Mouse (Mus musculus) cerebellum, adult 11-12 months (tissue): Measurements from ENCODE around the gene Ptprm.

Experiments
- DNase-seq: peaks from one replicate; pipeline ENCODE4 v3.0.0; 2022

Ptprm gene

DNA sequence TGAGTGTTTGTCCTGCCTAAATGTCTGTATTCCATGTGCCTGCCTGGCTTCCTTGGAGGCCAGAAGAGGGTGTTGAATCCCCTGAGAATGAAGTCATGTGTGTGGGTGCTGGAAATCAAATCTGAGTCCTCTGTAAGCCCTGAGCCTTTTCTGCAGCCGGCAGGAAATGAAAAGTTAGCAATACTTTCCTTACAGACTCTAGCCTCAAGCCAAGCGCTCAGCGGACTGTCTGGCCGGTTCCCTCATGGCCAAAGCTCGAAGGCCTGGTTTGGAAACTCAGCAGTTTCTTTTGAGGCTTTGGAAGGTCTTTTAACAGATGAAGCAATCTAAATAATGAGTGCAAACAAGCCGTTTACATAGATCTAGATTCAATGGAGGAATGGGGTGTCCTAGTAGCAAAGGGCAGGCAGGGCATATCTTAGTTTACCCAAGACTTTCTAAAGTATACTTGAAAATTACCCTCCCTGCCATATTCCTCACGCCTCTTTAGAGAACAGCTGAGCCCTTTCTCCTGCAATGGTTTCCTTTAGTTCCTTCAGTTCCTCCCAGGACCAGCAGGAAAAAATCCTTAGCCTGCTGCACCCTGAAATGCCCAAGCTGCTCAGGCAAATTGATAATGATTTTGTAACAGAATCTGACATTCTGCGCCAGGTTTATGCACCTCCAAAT, 144.4 kb downstream of the Ptprm start:
- DNase-seq: no peak

DNA sequence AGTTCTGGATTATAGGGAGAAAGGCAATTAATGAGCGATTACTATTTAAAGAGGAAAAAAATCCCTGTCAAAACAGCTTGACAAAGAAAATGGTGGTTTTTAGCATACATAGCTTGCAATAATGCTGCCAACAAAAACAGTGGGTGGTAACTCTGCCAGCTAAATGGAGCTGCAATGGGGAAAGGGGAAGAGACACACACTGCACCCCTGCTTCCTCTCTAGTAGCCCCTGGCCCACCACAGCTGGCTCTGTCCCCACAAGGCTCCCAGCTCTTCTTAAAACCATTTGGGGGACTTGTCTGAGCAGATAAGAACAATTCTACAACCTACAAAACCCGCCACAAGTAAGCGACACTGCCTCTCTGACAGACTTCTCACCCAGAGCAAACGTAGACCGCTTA, 145.7 kb downstream of the Ptprm start:
- DNase-seq: no peak

DNA sequence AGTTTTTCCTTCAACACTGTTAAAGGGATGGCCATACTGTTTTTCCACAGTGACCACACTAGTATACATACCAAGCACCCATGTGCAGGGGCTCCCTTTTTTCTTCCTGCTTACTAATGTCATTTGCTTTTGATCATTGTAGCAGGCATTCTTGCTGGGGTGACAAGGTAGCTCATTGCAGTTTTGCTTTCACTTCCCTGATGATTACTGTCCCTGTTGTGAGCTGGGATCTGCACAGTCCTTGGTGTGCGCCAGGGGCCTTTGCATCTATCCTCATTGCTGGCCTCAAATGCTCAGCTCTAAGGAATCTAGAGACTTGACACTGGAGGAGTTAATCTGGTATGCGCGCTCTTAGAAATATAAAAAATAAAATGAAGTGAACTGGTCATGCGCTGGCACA, 147.3 kb downstream of the Ptprm start:
- no peak for DNase-seq

DNA sequence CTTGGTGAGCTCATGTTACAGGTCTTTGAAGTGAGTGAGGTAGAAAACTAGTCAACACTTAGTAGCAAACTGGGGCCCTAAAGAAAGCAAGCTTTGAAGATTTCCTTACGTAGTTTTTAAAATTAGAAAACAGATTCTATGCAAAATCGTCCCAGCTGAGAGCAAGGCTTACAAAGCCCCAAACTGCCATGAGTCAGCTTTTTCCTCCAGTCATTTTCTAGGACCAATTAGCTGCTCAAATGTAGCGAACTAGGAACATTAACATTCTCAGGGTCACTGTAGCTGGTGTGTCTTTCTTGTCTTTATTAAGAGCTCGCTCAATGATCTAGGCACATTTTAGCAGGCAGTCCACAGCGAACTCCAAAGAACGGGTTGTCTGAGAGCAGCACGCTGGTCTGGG, 153.1 kb downstream of the Ptprm start:
- DNase-seq: no peak

DNA sequence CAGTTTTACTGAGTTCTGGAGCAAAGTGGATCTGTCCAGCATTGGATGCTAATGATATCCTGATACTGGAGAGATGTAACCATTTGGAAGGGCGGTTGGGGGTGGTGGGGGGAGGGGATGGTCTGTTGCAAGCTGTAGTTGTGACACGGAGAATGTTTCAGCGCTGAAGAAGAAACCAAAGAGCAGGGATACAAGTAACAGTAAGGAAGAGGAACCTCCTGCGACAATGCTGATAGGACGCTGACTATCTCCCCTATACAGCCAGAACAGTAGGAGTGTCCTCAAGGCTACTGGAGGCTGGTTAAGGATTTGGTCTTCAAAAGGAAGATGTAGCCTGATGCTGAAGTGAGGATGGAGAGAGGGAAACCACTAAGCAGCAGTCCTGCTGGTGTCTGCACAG, 160.5 kb downstream of the Ptprm start:
- DNase-seq: no peak

DNA sequence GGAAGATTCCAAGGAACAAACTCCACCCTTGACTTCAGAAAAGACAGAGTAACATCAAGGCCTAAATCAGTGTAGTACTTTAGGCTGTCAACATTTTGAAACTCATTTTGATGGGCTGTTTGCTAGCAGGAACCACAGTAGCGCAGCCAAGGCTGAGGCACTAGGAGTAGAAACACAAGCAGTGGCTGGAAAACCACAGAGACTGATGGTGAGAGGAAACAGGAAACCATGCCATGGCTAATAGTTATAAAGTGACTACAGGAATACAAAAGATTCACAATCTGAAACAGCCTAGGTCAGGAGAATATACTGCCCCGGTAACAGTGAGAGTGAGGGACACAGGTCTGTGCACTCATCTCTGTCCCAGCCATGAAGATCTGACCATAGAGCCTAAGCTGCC, 165.7 kb downstream of the Ptprm start:
- no peak for DNase-seq

DNA sequence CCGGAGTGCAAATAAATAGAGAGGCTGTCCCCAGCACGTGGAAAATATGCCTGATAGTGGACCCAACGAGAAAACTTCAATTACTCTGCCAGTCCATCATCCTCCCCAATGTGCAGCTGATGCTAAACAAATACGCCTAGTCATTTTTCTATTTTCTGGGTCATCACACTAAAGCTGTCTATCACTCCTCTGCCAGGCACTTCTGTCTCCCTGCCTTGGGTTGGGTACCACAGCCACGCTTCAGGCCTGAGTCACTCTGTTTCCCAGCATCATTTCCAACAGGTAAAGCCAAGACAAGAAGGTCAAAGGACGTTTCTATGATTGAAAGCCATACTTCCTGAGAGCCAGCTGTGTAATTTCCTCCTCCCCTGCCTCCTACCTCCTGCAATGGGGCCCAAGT, 167.4 kb downstream of the Ptprm start:
- DNase-seq: no peak

DNA sequence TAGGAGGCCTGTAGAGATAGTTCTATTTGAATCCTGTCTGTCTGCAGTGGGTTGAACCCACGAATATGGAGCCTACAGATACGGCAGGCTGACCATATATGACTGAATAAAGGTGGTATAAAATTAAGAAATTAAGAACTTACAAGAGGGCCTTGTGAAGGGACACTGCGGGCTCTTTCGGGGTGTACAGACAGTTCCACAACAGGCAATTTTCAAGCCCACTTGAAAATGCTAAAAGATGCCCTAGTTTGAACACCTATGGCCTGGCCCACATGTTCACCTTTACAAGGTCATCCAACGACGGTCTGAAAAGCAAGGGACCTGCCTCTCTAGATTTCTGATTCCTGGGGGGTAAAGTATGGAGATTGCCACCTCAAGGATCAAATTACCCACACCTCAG, 168.3 kb downstream of the Ptprm start:
- DNase-seq: no peak

DNA sequence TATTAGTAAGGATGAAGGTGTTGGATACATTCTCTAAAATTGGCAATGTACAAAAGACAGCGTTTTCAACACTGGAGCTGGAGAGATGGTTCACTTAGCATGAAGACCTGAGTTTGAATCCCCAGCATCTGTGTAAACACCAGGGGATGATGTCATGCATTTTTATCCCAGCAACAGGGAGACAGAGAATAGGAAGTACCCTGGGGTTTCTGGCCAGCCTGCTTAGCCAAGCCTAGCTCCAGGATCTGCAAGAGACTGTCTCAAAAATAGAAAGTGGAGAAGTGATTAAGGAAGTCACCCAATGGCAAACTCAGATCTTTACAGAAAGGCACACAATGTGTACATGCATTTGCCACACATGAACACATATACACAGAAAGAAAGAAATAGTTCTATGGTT, 174.8 kb downstream of the Ptprm start:
- no peak for DNase-seq

DNA sequence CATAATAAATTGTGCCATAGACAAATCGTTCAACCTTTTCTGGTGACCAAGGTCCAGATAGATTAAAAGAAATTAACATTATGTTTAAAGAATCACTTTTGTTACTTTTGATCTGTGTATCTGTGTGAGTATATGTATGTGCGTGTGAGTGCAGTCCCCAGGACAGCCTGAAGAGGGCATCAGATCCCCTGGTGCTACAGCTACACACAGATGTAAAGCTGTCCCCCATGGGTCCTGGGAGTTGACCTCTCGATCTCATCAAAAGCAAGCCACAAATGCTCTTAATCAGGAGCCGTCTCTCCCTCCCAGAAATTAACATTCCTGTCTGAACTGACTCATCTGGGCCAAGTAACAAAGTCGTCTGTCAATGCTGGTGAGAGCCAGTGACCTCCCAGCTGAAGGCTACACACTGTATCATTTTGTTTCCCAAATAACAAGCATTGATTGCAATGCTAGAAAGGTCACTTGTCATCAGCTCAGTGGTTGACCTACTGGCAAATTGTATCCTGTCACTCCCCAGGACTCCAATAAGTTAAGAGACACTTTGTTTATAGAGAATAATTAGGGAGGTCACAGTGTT, 175.5 kb downstream of the Ptprm start:
- no peak for DNase-seq

DNA sequence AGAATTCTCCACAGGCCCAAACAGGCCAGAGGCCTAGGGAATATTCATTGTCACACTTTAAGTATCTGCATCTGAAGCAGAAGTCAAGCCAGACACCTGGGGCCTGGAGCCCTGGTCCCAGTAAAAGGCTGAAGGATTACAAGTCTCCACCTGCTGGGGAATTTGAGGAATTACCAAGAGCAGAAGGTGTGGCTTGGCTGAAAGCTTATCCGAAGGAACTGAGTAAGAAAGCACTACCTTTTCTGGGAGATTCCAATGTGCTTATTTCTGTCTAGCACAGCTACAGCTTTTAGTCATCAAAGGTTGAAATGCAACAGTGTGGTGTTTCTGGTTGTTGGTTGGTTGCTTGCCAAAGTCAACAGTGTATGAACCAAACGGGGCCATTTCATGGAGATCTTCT, 178.4 kb downstream of the Ptprm start:
- peak; percentile 8 for DNase-seq

DNA sequence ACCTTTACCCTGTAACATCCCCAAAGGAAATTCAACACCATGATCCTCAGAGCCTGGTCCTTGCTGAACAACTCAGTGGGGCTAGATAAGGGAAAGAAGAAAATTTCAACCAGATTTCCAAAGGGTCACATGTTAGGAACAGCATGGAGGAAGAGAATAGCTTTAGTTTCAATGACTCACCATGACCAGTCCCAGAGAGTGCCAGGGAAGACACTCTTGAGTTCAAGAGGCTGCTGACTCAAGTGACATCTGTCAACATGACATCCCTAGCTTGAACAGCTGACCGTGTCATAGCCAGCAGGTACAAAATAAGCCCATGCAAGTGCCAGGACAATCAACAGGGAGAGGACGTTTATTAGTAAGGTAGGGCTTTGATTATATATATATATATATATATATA, 182.9 kb downstream of the Ptprm start:
- DNase-seq: no peak

DNA sequence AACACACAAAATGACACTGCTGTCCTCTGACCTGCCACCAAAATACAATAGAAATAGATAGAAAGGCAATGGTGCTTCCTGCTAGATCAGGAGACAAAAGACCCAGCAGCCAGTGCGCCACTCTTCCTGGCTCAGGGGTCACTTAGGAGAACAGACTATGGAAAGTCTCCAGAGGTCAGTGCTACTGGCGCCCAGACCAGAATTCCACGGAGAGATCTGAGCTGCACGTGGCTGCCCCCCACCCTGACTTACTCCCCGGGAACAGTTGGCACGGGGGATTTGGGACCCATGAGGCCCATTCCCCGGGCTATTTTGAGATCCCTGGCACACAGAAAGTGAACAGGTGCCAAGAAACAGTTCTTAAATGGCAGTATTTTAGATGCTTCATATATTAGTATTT, 183.6 kb downstream of the Ptprm start:
- DNase-seq: no peak

DNA sequence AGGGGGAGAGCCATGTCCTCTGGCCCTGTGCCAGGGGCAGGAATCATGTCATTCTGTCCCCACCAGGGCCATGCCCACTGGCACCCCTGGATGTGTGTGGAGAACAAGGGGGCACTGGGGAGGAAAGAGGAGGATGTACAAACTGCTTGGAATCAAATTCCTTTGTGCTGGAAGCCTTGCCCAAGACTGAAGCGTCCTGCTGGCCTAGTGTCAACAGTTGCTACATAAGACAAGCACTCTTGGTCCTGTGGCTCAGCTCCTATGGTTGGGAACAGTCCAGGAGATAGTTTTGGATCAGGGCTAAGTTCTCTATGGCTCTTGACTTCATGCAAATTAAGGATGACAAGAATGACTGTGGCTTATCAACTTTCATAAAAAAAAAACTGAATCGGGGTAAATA, 188.4 kb downstream of the Ptprm start:
- DNase-seq: no peak

DNA sequence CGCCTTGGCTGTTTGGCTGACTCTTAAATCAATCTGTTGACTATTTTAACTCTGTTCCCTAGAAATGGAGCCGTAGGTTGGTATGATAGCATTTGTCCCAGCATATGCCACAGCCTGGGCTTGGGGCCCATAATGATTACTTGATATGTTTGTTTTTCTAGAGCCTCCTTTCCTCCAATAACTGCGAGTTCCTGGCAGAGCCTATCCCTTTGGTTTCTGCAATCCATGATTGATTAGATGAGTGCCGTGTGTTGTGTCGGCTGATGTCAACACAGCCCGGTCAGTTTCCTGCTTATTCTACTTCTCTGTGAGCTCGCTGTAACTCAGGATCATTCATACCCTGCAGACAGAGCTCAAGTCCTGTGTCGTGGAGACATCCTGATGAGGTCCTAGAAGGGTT, 194.6 kb downstream of the Ptprm start:
- no peak for DNase-seq

DNA sequence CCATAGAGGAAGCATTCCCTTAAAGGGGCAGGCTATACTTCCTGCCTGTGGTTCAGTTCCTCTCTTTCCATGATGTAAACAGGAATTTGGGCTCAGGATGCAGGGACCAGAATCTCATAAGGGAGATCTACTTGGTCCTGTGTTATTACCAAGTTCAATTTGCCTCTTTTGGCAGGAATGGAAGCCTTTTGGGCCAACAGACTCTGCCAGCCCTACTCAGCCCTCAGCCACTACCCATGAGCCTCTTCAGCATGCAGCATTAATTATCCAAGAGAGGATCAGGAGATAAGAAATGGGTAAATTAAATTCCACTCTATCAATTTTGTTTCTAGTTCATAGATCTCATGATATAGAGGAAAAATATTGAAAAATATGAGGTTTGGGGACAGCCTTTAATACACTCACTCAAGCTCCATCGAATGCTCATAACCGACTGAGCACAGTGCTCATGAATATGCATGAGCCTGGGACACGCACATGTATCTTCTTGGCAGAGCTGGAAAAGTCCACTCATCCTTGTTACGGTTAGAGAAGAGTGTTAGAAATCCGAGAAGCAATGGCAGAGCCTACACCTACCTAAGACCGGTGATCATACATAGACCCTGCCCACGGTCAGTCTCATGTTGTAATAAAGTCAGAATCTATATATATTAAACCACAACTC, 197.0 kb downstream of the Ptprm start:
- no peak for DNase-seq

DNA sequence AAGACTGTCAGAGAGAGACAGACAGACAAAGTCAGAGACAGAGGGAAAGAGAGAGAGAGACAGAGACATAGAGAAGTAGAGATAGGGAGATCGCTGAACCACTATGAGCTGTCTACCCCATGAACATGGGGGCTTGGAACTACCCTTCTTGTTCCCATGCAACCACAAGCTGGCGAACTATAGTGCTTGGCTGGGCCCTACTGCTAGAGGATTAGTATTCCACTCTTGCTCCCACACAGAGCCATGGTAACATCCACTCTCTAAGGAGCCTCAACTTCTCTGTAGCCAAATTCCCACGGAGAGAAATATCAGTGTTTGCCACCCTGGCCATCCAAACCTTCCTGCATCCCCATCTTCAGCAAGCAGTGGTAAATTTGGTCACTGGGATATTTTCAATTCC, 202.0 kb downstream of the Ptprm start:
- DNase-seq: no peak

DNA sequence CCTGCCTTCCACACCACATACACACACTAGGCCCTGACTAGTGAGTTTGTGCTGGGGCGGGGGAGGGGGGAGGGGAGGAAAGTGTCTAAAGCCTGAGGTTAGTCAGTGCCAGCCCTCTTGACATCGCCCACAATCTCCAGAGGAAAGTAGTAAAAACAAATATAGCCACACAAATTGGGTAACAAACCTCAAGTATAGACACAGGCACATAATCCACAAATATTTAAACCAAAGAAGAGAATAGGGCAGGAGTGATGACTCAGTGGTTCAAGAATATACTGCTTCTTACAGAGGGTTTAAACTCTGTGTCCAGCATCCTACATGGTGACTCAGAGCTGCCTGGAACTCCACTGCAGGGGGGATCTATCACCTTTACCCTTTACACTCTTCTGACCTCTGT, 203.8 kb downstream of the Ptprm start:
- DNase-seq: no peak

DNA sequence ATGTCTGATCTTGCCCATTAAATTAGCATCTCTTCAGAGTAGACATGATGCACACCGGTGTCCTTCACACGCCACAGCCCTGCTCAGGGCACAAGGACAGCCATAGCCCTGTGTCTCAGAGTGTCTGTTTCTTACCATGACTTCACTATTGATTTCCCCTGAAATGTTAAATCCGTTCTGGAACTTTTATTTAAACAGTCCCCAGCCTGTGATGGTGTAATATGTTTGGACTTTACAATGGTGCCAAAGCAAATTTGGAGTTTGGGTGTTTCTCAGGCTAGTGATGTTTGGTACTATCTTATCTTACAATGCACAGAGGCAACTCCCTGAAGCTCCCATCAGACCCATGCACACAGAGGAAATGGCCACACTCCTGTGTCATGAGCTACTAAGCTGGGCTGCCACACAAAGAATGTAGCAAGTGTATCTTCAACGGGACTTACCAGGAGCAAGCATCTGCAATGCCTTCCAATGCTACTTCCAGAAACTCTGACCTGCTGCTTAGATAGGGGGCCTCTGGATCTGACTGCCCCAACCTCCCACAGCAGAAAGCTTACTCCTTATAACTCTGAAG, 212.0 kb downstream of the Ptprm start:
- no peak for DNase-seq

DNA sequence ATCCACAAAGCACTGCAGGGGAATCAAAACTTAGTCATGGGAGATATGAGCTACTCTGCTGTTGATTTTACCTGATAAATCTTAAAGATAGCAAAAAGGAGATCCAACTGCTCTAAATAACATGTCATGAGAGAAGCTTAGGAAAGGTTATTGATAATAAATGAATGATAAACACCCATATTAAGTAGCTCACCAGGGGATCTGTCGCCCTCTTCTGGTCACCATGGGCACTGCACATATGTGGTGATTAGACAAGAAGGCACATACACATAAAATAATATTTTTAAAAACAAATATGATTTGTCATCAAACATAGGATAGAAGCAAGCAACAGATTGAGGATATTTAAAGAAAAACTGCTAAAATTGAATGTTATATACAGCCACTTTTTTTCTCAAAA, 213.8 kb downstream of the Ptprm start:
- no peak for DNase-seq

DNA sequence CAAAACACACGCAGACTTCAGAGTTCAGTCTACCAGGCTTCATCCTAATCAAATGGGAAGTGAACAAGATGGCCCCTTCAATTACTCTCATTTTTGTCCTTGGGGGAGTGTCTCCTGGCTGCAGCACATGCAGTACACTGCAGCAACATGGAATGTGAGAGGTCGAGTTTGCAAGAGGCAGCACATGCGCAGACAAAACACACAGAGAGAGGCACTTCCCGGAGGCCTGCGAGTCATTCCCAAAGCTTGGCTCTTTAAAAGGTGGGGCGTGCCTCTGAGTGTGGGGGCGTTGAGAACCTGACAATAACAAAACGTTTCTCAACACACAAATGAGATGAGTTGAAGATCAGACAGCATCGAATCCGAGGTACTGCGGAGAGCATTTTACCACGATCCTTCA, 215.3 kb downstream of the Ptprm start:
- DNase-seq: no peak

DNA sequence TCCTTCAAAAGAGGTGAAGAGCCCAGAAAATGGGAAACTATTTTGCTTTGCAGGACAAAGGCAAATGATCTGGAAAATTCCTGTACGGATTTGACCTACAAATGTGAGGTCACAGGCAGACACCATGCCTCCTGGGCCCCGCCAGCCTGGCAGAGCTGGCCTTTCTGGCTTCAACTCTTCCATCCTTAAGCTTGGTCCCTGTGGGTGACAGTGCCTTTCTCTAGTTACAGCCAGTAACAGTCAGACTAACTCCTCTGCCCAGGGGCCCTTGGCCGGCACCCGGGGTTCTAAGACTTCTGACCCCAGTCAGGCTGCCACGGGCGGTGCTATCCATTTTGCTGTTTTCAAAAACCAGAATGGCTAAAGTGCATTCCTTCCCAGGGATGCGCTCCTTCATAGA, 217.4 kb downstream of the Ptprm start:
- no peak for DNase-seq

DNA sequence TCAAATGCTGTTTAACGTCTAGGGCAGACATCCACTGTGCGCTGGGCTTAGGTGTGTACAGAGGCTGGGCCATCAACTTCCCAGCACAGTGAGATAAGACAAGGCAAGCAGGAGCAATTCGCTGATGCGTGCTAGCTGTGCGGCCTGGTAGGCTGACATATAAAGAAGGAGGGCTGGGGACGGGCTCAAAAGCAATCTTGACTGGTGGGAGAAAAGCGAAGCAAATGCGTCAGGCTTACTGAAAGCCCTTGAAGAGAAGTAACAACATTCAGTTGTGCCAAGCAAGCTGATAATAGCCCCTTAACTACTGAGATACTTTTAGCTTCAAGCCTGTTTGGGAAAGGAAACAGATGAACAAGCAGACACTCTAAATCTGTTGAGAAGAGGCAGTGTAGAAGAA, 217.8 kb downstream of the Ptprm start:
- no peak for DNase-seq

DNA sequence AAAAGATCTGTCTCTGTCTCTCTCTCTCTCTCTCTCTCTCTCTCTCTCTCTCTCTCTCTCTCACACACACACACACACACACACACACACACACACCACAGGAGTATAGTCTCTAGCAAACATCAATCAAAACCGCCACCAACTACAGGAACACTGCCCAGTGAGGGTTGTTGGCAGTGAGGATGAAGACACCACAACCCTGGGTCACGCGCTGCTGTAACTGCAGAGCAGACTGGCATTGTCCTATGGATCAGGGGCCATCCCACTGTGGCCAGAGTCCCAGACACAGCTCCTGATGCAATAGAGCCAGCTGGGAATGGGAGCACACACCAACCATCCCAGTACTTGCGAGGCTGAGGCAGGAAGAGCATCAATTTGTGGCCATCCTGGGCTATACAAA, 220.0 kb downstream of the Ptprm start:
- no peak for DNase-seq
